Mouse (Mus musculus): ENCODE data around the gene Usp36. TPM values are rescaled to one million over a fixed set of nuclear protein-coding genes. Genes with fewer than 3 reads are reported as not detected.

Usp36 gene
- total RNA-seq, 2 experiments from 2014 or later = 24.9 to 27.4 TPM

DNA sequence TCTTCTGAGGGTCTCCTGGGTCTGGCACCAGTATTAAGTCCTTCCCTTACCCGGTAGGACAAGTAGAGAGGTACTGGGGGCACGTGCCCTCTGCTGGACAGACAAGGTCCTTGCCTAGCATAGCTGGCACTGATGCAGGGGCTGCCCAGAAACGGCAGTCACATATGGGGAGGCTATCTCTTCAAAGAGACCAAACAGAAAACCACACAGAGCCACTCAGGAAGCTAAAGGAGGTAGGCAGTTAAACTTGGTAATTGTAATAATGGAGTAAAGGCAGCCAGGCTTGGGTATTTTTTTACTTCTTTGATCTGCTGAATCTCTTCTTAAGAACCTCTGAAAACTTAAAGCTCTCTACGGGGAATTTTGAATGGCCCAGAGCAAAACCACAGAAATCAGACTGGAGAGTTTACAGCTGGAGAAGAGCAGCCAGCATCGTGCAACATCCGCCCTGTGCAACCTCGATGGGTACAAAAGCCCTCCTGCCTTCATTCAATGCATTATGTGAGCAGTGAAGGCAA, 57.7 kb downstream of the Usp36 start:
- intact Hi-C loops (cut with DNase I) = no loop called here
- DNase-seq (ENCODE audit: extremely low spot score in 1 of 2, low spot score in 2 of 2) = peak in 1 of 2 experiments; percentile 44

- DNase-seq (ENCODE audit: extremely low spot score in 1 of 2, low spot score in 2 of 2) = no peak
- intact Hi-C loops (cut with DNase I) = no loop called here
These were observed 60.1 kb downstream of the Usp36 start for GRCm38 (mm10) chr11:118229941-118230340.

- intact Hi-C loops (cut with DNase I) = no loop called here
- no peak for DNase-seq (ENCODE audit: extremely low spot score in 1 of 2, low spot score in 2 of 2)
These were observed 62.4 kb downstream of the Usp36 start for GRCm38 (mm10) chr11:118227650-118228049.

- intact Hi-C loops (cut with DNase I) = no loop called here
- no peak for DNase-seq (ENCODE audit: extremely low spot score in 1 of 2, low spot score in 2 of 2)
These were observed 63.2 kb downstream of the Usp36 start for GRCm38 (mm10) chr11:118226850-118227249.

- intact Hi-C loops (cut with DNase I) = no loop called here
These were observed 64.2 kb downstream of the Usp36 start for GRCm38 (mm10) chr11:118225862-118226261.

GRCm38 (mm10) chr11:118225056-118225836, 64.8 kb downstream of the Usp36 start:
- DNase-seq (ENCODE audit: extremely low spot score in 1 of 2, low spot score in 2 of 2) = no peak
- intact Hi-C loops (cut with DNase I) = no loop called here

More at GRCm38 (mm10) chr11:118225862-118226261, 64.2 kb downstream of the Usp36 start:
- no peak for DNase-seq (ENCODE audit: extremely low spot score in 1 of 2, low spot score in 2 of 2)

DNA sequence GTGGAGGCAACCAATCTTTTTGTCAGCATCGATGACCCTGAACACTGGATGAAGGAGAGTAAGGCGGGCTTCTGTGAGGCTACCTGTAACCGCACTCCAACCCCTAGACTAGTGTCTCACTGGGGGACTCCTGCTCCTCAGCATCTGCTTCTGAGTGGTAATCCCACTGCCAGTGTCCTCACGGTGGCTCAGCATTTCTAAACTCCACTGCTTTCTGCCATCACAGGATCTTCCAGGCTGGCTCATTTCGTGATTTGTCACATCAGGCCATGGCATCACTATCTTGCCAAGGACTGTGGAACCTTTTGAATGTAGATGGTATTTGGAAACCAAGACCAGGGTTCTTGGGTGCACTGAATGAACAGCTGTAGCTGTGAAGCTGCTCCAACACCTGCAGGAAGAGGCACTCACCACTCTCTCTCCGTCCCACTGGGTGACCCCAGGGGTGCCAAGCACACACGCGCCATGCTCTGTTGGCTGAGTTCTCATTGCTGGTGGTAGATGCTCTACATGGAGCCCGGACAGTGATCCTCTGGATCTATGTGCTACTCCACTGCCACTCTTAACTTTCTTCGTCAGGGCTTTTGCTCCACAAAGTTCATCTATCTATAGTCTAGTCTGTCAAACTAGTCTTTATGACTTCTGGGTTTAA, 66.5 kb downstream of the Usp36 start:
- intact Hi-C loops (cut with DNase I) = loop anchor here (5.0 kb wide), 1 partner anchor 121 kb away; no protein-coding TSS in a partner anchor

GRCm38 (mm10) chr11:118222917-118223316, 67.1 kb downstream of the Usp36 start:
- intact Hi-C loops (cut with DNase I) = loop anchor here (5.0 kb wide), 1 partner anchor 121 kb away; no protein-coding TSS in a partner anchor
- no peak for DNase-seq (ENCODE audit: extremely low spot score in 1 of 2, low spot score in 2 of 2)

More for the DNA sequence above, 66.5 kb downstream of the Usp36 start:
- no peak for DNase-seq (ENCODE audit: extremely low spot score in 1 of 2, low spot score in 2 of 2)

- intact Hi-C loops (cut with DNase I) = loop anchor here (5.0 kb wide), 1 partner anchor 120 kb away; no protein-coding TSS in a partner anchor
- DNase-seq (ENCODE audit: extremely low spot score in 1 of 2, low spot score in 2 of 2) = no peak
These were observed 67.6 kb downstream of the Usp36 start for GRCm38 (mm10) chr11:118222351-118222885.

GRCm38 (mm10) chr11:118220561-118221262, 69.3 kb downstream of the Usp36 start:
- peak; percentile 59 to 62 for DNase-seq (ENCODE audit: extremely low spot score in 1 of 2, low spot score in 2 of 2)
- intact Hi-C loops (cut with DNase I) = loop anchor here (5.0 kb wide), 1 partner anchor 118 kb away; no protein-coding TSS in a partner anchor

DNA sequence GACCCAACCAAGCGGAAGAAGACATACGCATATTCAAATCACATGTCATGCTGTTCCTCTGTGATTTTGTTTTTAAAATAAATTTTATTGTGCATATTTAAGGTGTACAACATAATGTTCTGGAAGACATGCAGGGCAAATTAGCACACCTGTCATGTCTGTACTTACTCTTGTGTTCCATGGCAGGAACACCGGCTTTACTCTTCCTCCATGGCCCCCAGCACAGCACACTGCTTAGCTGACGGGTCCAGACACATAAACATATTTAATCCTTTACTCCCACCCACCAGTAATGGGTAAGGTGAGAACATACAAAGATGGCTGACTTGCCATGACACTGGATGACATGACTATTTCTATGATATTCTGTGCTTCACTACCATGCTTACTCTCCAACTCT, 71.0 kb downstream of the Usp36 start:
- intact Hi-C loops (cut with DNase I) = loop anchor here (5.0 kb wide), 1 partner anchor 127 kb away; no protein-coding TSS in a partner anchor
- DNase-seq (ENCODE audit: extremely low spot score in 1 of 2, low spot score in 2 of 2) = no peak

DNA sequence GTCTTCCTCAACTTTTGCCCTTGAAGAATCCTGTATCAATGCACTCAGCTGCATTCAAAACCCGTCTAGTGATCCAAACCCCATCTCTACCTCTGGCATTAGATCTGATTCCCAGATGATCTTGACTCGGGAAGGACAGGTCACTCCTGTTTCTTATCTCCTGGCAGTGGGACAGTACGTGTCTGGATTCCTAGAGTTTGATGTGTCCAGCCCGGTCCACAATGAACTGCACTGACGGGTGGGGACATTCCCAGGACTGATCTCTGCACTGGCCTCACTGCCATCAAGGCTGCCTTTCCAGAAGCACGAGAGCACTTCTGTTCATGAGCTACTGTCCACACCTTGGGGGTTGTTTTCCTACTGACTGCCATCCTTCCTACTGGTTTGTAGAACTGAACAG, 73.6 kb downstream of the Usp36 start:
- intact Hi-C loops (cut with DNase I) = loop anchor here (5.0 kb wide), 1 partner anchor 124 kb away; no protein-coding TSS in a partner anchor
- DNase-seq (ENCODE audit: extremely low spot score in 1 of 2, low spot score in 2 of 2) = no peak

DNA sequence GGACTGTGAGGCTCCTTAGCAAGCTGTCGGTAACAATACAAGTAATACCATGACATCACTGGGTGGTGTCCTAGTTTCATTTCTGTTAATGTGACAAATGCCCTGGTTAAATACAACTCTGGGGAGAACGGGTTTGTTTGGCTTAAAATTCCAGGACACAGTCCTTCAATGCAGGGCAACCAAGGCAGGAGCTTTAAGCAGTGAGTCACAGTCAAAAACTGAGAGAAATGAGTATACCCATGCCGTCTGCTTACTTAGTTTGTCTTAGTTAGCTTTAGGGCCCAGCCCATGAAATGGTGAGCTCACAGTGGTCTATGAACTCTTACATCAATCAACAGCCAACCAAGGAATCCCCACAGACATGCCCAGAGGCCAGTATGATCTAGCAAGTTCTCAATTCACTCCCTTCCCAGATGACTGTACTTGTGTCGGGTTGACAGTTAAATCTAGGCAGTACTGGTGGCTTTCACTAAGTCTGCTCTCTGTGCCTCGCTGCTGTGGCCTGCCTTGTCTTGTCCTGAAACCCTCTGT, 74.1 kb downstream of the Usp36 start:
- intact Hi-C loops (cut with DNase I) = loop anchor here (5.0 kb wide), 1 partner anchor 124 kb away; no protein-coding TSS in a partner anchor

GRCm38 (mm10) chr11:118212636-118213112, 77.4 kb downstream of the Usp36 start:
- no peak for DNase-seq (ENCODE audit: extremely low spot score in 1 of 2, low spot score in 2 of 2)
- intact Hi-C loops (cut with DNase I) = no loop called here

More for the DNA sequence above, 74.1 kb downstream of the Usp36 start:
- DNase-seq (ENCODE audit: extremely low spot score in 1 of 2, low spot score in 2 of 2) = no peak

- peak; percentile 45 to 71 for DNase-seq (ENCODE audit: extremely low spot score in 1 of 2, low spot score in 2 of 2)
- intact Hi-C loops (cut with DNase I) = no loop called here
These were observed 78.1 kb downstream of the Usp36 start for GRCm38 (mm10) chr11:118211749-118212635.

- no peak for DNase-seq (ENCODE audit: extremely low spot score in 1 of 2, low spot score in 2 of 2)
- intact Hi-C loops (cut with DNase I) = no loop called here
These were observed 79.1 kb downstream of the Usp36 start for GRCm38 (mm10) chr11:118210962-118211361.

DNA sequence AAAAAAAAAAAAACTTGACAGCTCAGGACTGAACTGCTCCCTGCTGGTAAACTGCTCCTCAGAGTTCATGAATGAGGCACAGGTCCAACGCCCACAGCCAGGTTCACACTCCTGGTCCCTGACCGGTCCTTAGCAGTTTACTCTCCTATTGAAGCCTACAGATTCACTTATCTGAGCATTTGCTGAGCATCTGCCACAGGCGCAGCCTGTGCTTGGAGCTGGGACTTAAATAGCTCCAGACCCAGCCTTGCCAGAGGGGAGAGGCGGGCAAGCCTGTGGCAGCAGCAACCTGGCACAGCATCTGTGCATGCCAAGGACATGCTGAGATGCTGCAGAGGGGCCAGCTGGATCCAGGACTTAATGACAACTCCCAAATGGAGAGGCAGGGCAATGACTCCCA, 79.9 kb downstream of the Usp36 start:
- peak; percentile 50 to 56 for DNase-seq (ENCODE audit: extremely low spot score in 1 of 2, low spot score in 2 of 2)
- intact Hi-C loops (cut with DNase I) = no loop called here
